Mouse (Mus musculus) spleen, postnatal 14 days (tissue): ENCODE measurements around the gene Pde3a.

ENCODE experiments used
- DNase-seq, 2 experiments: peaks; one replicate each; pipeline ENCODE4 v3.0.0; 2021 to 2022; ENCODE audit warnings: low spot score in 2 of 2

Pde3a gene

GRCm38 (mm10) chr6:141404649-141405048, 155.6 kb downstream of the Pde3a start:
- no peak for DNase-seq

- no peak for DNase-seq
Measured at GRCm38 (mm10) chr6:141405496-141405895, 156.4 kb downstream of the Pde3a start.

- DNase-seq = no peak
Measured at GRCm38 (mm10) chr6:141408758-141409157, 159.7 kb downstream of the Pde3a start.

- no peak for DNase-seq
Measured at GRCm38 (mm10) chr6:141410836-141411235, 161.8 kb downstream of the Pde3a start.

GRCm38 (mm10) chr6:141425114-141425513, 176.0 kb downstream of the Pde3a start:
- DNase-seq = no peak

GRCm38 (mm10) chr6:141428587-141428986, 179.5 kb downstream of the Pde3a start:
- DNase-seq = no peak

- no peak for DNase-seq
Measured at GRCm38 (mm10) chr6:141430134-141430533, 181.1 kb downstream of the Pde3a start.

- no peak for DNase-seq
Measured at GRCm38 (mm10) chr6:141432271-141432974, 183.4 kb downstream of the Pde3a start.

GRCm38 (mm10) chr6:141433917-141434756, 185.1 kb downstream of the Pde3a start:
- no peak for DNase-seq

GRCm38 (mm10) chr6:141435160-141435559, 186.1 kb downstream of the Pde3a start:
- DNase-seq = no peak

- DNase-seq = no peak
Measured at GRCm38 (mm10) chr6:141439965-141440364, 190.9 kb downstream of the Pde3a start.

- no peak for DNase-seq
Measured at GRCm38 (mm10) chr6:141447547-141447946, 198.5 kb downstream of the Pde3a start.

GRCm38 (mm10) chr6:141448886-141449285, 199.8 kb downstream of the Pde3a start:
- DNase-seq = no peak

GRCm38 (mm10) chr6:141455335-141455734, 206.3 kb downstream of the Pde3a start:
- no peak for DNase-seq

- no peak for DNase-seq
Measured at GRCm38 (mm10) chr6:141456591-141456990, 207.5 kb downstream of the Pde3a start.

GRCm38 (mm10) chr6:141470251-141470650, 221.2 kb downstream of the Pde3a start:
- no peak for DNase-seq

GRCm38 (mm10) chr6:141474223-141474622, 225.2 kb downstream of the Pde3a start:
- DNase-seq = no peak

GRCm38 (mm10) chr6:141474696-141475095, 225.6 kb downstream of the Pde3a start:
- no peak for DNase-seq

GRCm38 (mm10) chr6:141485302-141486021, 236.4 kb downstream of the Pde3a start:
- DNase-seq = no peak

GRCm38 (mm10) chr6:141487266-141487665, 238.2 kb downstream of the Pde3a start:
- no peak for DNase-seq

GRCm38 (mm10) chr6:141488619-141489018, 239.6 kb downstream of the Pde3a start:
- peak in 1 of 2 experiments; percentile 3 for DNase-seq

GRCm38 (mm10) chr6:141494909-141495308, 245.8 kb downstream of the Pde3a start:
- DNase-seq = no peak
